Mouse (Mus musculus) heart, embryonic 15.5 days (tissue): ENCODE measurements around the gene Slc25a21. TPM values are rescaled to one million over a fixed set of nuclear protein-coding genes. Genes with fewer than 3 reads are reported as not detected.

Experiments used
- ATAC-seq: fragments of 200-750 bp; cut with Nextera tagmentation; replicated peaks from 2 replicates; pipeline ENCODE4 v1.8.0; 2017; ENCODE audit warnings: low read depth, moderate TSS enrichment; ENCODE audit not compliant: insufficient number of reproducible peaks, insufficient read depth, low FRiP score
- H3K27ac ChIP-seq: fragments of 300-500 bp; sonication (generic); 2 replicates; pipeline ENCODE4 v1.5.1; 2015; ENCODE audit warnings: mild to moderate bottlenecking, inconsistent platforms
- H3K27me3 ChIP-seq: fragments of 300-500 bp; sonication (generic); 2 replicates; pipeline ENCODE4 v1.6.1; 2015; ENCODE audit warnings: inconsistent platforms
- H3K36me3 ChIP-seq: fragments of 300-500 bp; sonication (generic); 2 replicates; pipeline ENCODE4 v1.6.1; 2015; ENCODE audit warnings: mild to moderate bottlenecking, inconsistent platforms
- H3K4me1 ChIP-seq: fragments of 300-500 bp; sonication (generic); replicated peaks from 2 replicates; pipeline ENCODE4 v1.6.1; 2015; ENCODE audit warnings: inconsistent platforms
- H3K4me2 ChIP-seq: fragments of 300-500 bp; sonication (generic); 2 replicates; pipeline ENCODE4 v1.6.1; 2015; ENCODE audit warnings: inconsistent platforms, mild to moderate bottlenecking, moderate library complexity
- H3K4me3 ChIP-seq: fragments of 300-500 bp; sonication (generic); 2 replicates; pipeline ENCODE4 v1.5.1; 2015; ENCODE audit warnings: mild to moderate bottlenecking, inconsistent platforms
- H3K9ac ChIP-seq: fragments of 300-500 bp; sonication (generic); 2 replicates; pipeline ENCODE4 v1.6.1; 2015; ENCODE audit warnings: mild to moderate bottlenecking, inconsistent platforms
- H3K9me3 ChIP-seq: fragments of 300-500 bp; sonication (generic); replicated peaks from 2 replicates; pipeline ENCODE4 v1.6.1; 2016; ENCODE audit warnings: inconsistent platforms
- WGBS: fragments of 180-500 bp; shearing (Covaris S2); methylation state at CpG from one replicate; pipeline ENCODE4 v1.1.7; 2015; ENCODE audit warnings: mixed read lengths; 5-methylcytosine and 5-hydroxymethylcytosine counted together
- polyA plus RNA-seq: library from polyadenylated mRNA; unstranded; fragments of >200 nt; fragmentation: Nextera tagmentation; extraction: Ambion mirVana; gene quantifications from 2 replicates; pipeline ENCODE4 v1.2.1, GENCODE M21; 2015

Slc25a21 gene
- polyA plus RNA-seq, 1 experiment from 2014 or later = 0.21 TPM

- no peak for ATAC-seq
- H3K9me3 ChIP-seq = no peaks in the 10 kb centered on the region
These were observed 326.7 kb downstream of the Slc25a21 start for GRCm38 (mm10) chr12:56870569-56870968.

GRCm38 (mm10) chr12:56863873-56864562 lies 333.3 kb downstream of the Slc25a21 start:
- no peak for ATAC-seq
- WGBS = 74% methylated on average over 4 of the region's 4 CpGs
- Histone ChIP-seq H3K36me3 (no peaks in the 10 kb centered on the region), H3K4me2 (no peak overlapping the region), H3K9me3 (no peaks in the 10 kb centered on the region), H3K4me1 (no peaks in the 10 kb centered on the region), H3K27ac (no peak overlapping the region), H3K27me3 (no peaks in the 10 kb centered on the region), H3K4me3 (no peak overlapping the region), H3K9ac (no peak overlapping the region)

More at GRCm38 (mm10) chr12:56870569-56870968, 326.7 kb downstream of the Slc25a21 start:
- 71% methylated on average over 3 of the region's 3 CpGs for WGBS
- H3K27ac ChIP-seq = no peak overlapping the region
- H3K27me3 ChIP-seq = no peaks in the 10 kb centered on the region
- H3K9ac ChIP-seq = no peak overlapping the region
- no peak overlapping the region for H3K4me2 ChIP-seq
- no peaks in the 10 kb centered on the region for H3K4me1 ChIP-seq
- no peak overlapping the region for H3K4me3 ChIP-seq
- no peaks in the 10 kb centered on the region for H3K36me3 ChIP-seq

- WGBS = 49% methylated on average over 4 of the region's 4 CpGs
- Histone ChIP-seq H3K27me3 (no peaks in the 10 kb centered on the region), H3K4me3 (no peak overlapping the region), H3K9ac (no peak overlapping the region), H3K36me3 (no peaks in the 10 kb centered on the region), H3K4me1 (no peaks in the 10 kb centered on the region), H3K27ac (no peak overlapping the region), H3K4me2 (no peak overlapping the region), H3K9me3 (no peaks in the 10 kb centered on the region)
- ATAC-seq = no peak
These were observed 344.6 kb downstream of the Slc25a21 start for GRCm38 (mm10) chr12:56852679-56853078.

DNA sequence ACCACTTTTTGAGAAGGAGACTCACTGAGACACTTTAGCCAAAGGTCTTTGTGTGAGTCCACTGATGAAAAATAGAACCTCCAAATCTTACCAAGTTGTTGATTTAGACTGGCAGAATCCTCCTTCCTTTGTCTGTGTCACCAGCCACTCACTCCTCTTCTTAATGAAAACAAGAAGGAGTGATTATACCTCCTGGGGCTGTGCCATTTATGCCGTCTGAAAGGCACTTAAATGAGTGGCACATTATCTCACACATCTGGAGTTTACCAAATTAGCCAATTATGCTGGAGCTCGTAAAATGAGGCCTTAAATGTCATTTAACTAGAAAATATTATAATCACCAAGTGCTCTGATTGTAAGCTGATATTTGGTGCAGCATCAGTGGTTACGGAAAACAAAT lies 345.8 kb downstream of the Slc25a21 start:
- H3K9ac ChIP-seq = no peak overlapping the region
- H3K27me3 ChIP-seq = no peaks in the 10 kb centered on the region
- no peak overlapping the region for H3K4me3 ChIP-seq
- ATAC-seq = no peak
- H3K4me1 ChIP-seq = no peaks in the 10 kb centered on the region
- no peaks in the 10 kb centered on the region for H3K9me3 ChIP-seq
- WGBS = 56% methylated on average over 3 of the region's 3 CpGs
- no peaks in the 10 kb centered on the region for H3K36me3 ChIP-seq
- no peak overlapping the region for H3K27ac ChIP-seq
- no peak overlapping the region for H3K4me2 ChIP-seq

DNA sequence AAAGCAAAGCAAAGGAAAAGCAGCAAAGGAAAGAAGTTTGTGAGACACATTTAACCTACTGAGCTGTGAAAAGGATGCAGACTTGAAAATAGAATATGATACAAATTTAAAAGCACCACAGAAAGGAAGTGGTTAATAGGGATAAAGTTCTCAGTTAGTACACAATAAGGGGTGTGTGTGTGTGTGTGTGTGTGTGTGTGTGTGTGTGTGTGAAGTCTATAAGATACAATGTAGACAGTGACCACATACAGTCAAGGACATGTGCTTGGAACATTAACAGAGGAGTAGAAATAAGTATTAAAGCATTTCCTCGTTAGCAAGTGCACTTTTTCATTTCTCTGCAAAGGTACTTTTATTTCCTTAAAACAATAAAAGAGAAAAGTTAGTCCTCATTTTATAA lies 367.3 kb downstream of the Slc25a21 start:
- no peak for ATAC-seq
- no peak overlapping the region for H3K9ac ChIP-seq
- H3K36me3 ChIP-seq = no peaks in the 10 kb centered on the region
- H3K27ac ChIP-seq = no peak overlapping the region
- H3K4me3 ChIP-seq = no peak overlapping the region
- no peaks in the 10 kb centered on the region for H3K9me3 ChIP-seq
- 81% methylated on average over 1 of the region's 1 CpGs for WGBS
- no peaks in the 10 kb centered on the region for H3K27me3 ChIP-seq
- no peak overlapping the region for H3K4me2 ChIP-seq
- no peaks in the 10 kb centered on the region for H3K4me1 ChIP-seq

- Histone ChIP-seq H3K4me3 (no peak overlapping the region), H3K27me3 (no peaks in the 10 kb centered on the region), H3K4me2 (no peak overlapping the region), H3K9ac (no peak overlapping the region), H3K9me3 (no peaks in the 10 kb centered on the region), H3K27ac (no peak overlapping the region), H3K4me1 (no peaks in the 10 kb centered on the region), H3K36me3 (no peaks in the 10 kb centered on the region)
- no peak; the same call in 1 of the 2 replicates for ATAC-seq
- WGBS = 34% methylated on average over 5 of the region's 5 CpGs
These were observed 367.8 kb downstream of the Slc25a21 start for GRCm38 (mm10) chr12:56829455-56829883.

GRCm38 (mm10) chr12:56827808-56828384 lies 369.4 kb downstream of the Slc25a21 start:
- no peaks in the 10 kb centered on the region for H3K4me1 ChIP-seq
- no peaks in the 10 kb centered on the region for H3K36me3 ChIP-seq
- no peaks in the 10 kb centered on the region for H3K9me3 ChIP-seq
- H3K4me2 ChIP-seq = no peak overlapping the region
- H3K9ac ChIP-seq = no peak overlapping the region
- no peak for ATAC-seq
- no peak overlapping the region for H3K4me3 ChIP-seq
- H3K27me3 ChIP-seq = no peaks in the 10 kb centered on the region
- H3K27ac ChIP-seq = no peak overlapping the region
- WGBS = 82% methylated on average over 8 of the region's 8 CpGs

GRCm38 (mm10) chr12:56824688-56825087 lies 372.6 kb downstream of the Slc25a21 start:
- Histone ChIP-seq H3K4me2 (no peak overlapping the region), H3K4me3 (no peak overlapping the region), H3K27me3 (no peaks in the 10 kb centered on the region), H3K4me1 (no peaks in the 10 kb centered on the region), H3K9me3 (no peaks in the 10 kb centered on the region), H3K9ac (no peak overlapping the region), H3K36me3 (no peaks in the 10 kb centered on the region), H3K27ac (no peak overlapping the region)
- WGBS = 45% methylated on average over 5 of the region's 5 CpGs
- ATAC-seq = no peak

DNA sequence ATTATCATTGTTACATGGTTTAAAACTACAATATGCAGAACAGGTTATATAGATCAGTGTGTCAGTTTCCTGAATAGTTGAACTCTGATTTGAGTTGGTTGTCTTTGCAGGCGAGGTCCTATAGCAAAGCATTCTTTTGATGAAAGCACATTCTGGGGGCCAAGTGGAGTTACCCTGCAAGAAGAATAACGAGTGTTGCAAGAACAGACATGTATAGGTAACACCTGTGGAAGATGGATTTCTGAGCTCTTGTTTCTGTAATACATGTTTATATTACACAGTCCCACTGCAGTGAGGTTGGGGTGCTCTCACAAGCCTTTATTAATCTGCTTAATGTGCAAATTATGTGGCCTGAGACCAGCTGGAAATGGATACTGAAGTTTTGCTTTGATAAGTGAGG lies 375.1 kb downstream of the Slc25a21 start:
- no peak for ATAC-seq
- H3K4me1 ChIP-seq = no peaks in the 10 kb centered on the region
- H3K4me3 ChIP-seq = no peak overlapping the region
- no peaks in the 10 kb centered on the region for H3K36me3 ChIP-seq
- H3K4me2 ChIP-seq = no peak overlapping the region
- H3K27me3 ChIP-seq = no peaks in the 10 kb centered on the region
- H3K9me3 ChIP-seq = no peaks in the 10 kb centered on the region
- H3K9ac ChIP-seq = no peak overlapping the region
- 57% methylated on average over 2 of the region's 2 CpGs for whole genome bisulfite sequencing
- no peak overlapping the region for H3K27ac ChIP-seq

- Histone ChIP-seq H3K4me3 (no peak overlapping the region), H3K9ac (no peak overlapping the region), H3K27me3 (no peaks in the 10 kb centered on the region), H3K4me2 (no peak overlapping the region), H3K4me1 (no peaks in the 10 kb centered on the region), H3K9me3 (no peaks in the 10 kb centered on the region), H3K27ac (no peak overlapping the region), H3K36me3 (no peaks in the 10 kb centered on the region)
- ATAC-seq = no peak
- 83% methylated on average over 2 of the region's 2 CpGs for WGBS
These were observed 376.7 kb downstream of the Slc25a21 start for GRCm38 (mm10) chr12:56820604-56821003.

- WGBS = 61% methylated on average over 2 of the region's 2 CpGs
- no peak overlapping the region for H3K4me2 ChIP-seq
- no peak overlapping the region for H3K27ac ChIP-seq
- H3K9ac ChIP-seq = no peak overlapping the region
- no peaks in the 10 kb centered on the region for H3K27me3 ChIP-seq
- ATAC-seq = no peak
- no peak overlapping the region for H3K4me3 ChIP-seq
- no peaks in the 10 kb centered on the region for H3K9me3 ChIP-seq
- H3K4me1 ChIP-seq = no peaks in the 10 kb centered on the region
- no peaks in the 10 kb centered on the region for H3K36me3 ChIP-seq
These were observed 389.8 kb downstream of the Slc25a21 start for GRCm38 (mm10) chr12:56807483-56807882.

DNA sequence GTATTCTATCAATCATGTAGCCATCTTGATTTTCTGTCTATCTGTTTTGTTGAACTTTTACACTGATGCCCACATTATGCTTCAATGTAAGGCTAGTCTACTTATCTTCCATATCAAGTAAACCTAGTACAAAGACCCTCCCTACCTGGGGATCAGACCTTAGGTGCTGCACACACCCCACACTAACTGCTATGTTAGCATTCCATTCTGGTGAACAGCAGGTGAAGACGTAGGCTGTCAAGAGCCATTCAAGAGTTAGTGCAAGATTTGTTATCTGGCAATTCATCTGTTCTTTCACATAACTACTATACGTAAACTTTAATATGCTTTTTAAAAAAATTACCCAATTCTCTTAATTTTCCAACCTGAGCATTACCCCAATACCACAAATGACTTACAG lies 390.2 kb downstream of the Slc25a21 start:
- WGBS = 72% methylated on average over 2 of the region's 2 CpGs
- Histone ChIP-seq H3K4me1 (no peaks in the 10 kb centered on the region), H3K4me2 (no peak overlapping the region), H3K9me3 (no peaks in the 10 kb centered on the region), H3K36me3 (no peaks in the 10 kb centered on the region), H3K4me3 (no peak overlapping the region), H3K27me3 (no peaks in the 10 kb centered on the region), H3K27ac (no peak overlapping the region), H3K9ac (no peak overlapping the region)
- ATAC-seq = no peak
